Mouse (Mus musculus) MEL (cell line): ENCODE data around the gene Tmtc1. TPM values are rescaled to one million over a fixed set of nuclear protein-coding genes. Genes with fewer than 3 reads are reported as not detected.

Source experiments
- DNase-seq: peaks from one replicate; pipeline ENCODE4 v3.0.0; 2011; ENCODE audit warnings: low read depth, low spot score
- H3K27ac ChIP-seq: 2 replicates; pipeline ENCODE4 v1.5.1; 2012; ENCODE audit warnings: low read depth, mild to moderate bottlenecking, control low read depth, low read length, moderate library complexity; ENCODE audit not compliant: control insufficient read depth
- H3K27me3 ChIP-seq, 2 experiments: fragments of 150-350 bp in 1 of 2; sonication (generic) in 1 of 2; 2 replicates each; pipeline ENCODE4 v1.6.1; 2012; ENCODE audit warnings: low read length in 2 of 2, mild to moderate bottlenecking in 2 of 2, improper control_type of control experiment in 1 of 2, moderate library complexity in 1 of 2; ENCODE audit not compliant: insufficient read depth in 2 of 2, control insufficient read depth in 1 of 2
- H3K36me3 ChIP-seq, 2 experiments: 2 replicates each; pipeline ENCODE4 v1.6.1; 2012 to 2014; ENCODE audit warnings: low read length in 2 of 2, improper control_type of control experiment in 1 of 2, inconsistent platforms in 1 of 2, mild to moderate bottlenecking in 1 of 2; ENCODE audit not compliant: insufficient read depth in 2 of 2, control insufficient read depth in 1 of 2
- H3K4me1 ChIP-seq, 2 experiments: fragments of 150-350 bp in 1 of 2; sonication (generic) in 1 of 2; 2 replicates each; pipeline ENCODE4 v1.6.1; 2012; ENCODE audit warnings: low read length in 2 of 2, improper control_type of control experiment in 1 of 2, mild to moderate bottlenecking in 1 of 2; ENCODE audit not compliant: insufficient read depth in 2 of 2, control insufficient read depth in 1 of 2
- H3K4me3 ChIP-seq, 2 experiments: fragments of 150-350 bp in 1 of 2; sonication (generic) in 1 of 2; 2 replicates each; pipeline ENCODE4 v1.5.1; 2012; ENCODE audit warnings: low read depth in 2 of 2, low read length in 2 of 2, mild to moderate bottlenecking in 2 of 2, moderate library complexity in 2 of 2, control low read depth in 1 of 2, improper control_type of control experiment in 1 of 2; ENCODE audit not compliant: control insufficient read depth in 1 of 2, insufficient read depth in 1 of 2
- H3K79me2 ChIP-seq: 2 replicates; pipeline ENCODE4 v1.6.1; 2012; ENCODE audit warnings: mild to moderate bottlenecking, low read length, moderate library complexity; ENCODE audit not compliant: control insufficient read depth, poor library complexity, insufficient read depth
- H3K9ac ChIP-seq: 2 replicates; pipeline ENCODE4 v1.6.1; 2012; ENCODE audit warnings: low read depth, mild to moderate bottlenecking, control low read depth, low read length, moderate library complexity; ENCODE audit not compliant: control insufficient read depth, poor library complexity, severe bottlenecking
- H3K9me3 ChIP-seq: fragments of 150-350 bp; sonication (generic); replicated peaks from 2 replicates; pipeline ENCODE4 v1.6.1; 2012; ENCODE audit warnings: mild to moderate bottlenecking, low read length, improper control_type of control experiment, moderate library complexity; ENCODE audit not compliant: insufficient read depth
- CHD1 ChIP-seq: IDR thresholded peaks from 2 replicates; pipeline ENCODE4 v1.6.1; 2012; ENCODE audit warnings: low read depth, mild to moderate bottlenecking, inconsistent platforms, low read length, improper control_type of control experiment
- CTCF ChIP-seq, 3 experiments: IDR thresholded peaks in 2 of 3; conservative IDR thresholded peaks in 1 of 3; 2 replicates each; pipeline ENCODE4 v1.5.1; 2011 to 2012; ENCODE audit warnings: low read length in 3 of 3, low read depth in 2 of 3, mild to moderate bottlenecking in 2 of 3, improper control_type of control experiment in 1 of 3, inconsistent platforms in 1 of 3, mixed read lengths in 1 of 3, moderate library complexity in 1 of 3; ENCODE audit not compliant: control insufficient read depth in 1 of 3, insufficient read depth in 1 of 3, poor library complexity in 1 of 3, severe bottlenecking in 1 of 3
- ETS1 ChIP-seq: IDR thresholded peaks from 2 replicates; pipeline ENCODE4 v1.6.1; 2012; ENCODE audit warnings: low read depth, mild to moderate bottlenecking, inconsistent platforms, low read length, improper control_type of control experiment, moderate library complexity
- MAFK ChIP-seq: IDR thresholded peaks from 2 replicates; pipeline ENCODE4 v1.6.1; 2011; ENCODE audit warnings: low read depth, mild to moderate bottlenecking, low read length, improper control_type of control experiment, borderline replicate concordance
- MAX ChIP-seq: IDR thresholded peaks from 2 replicates; pipeline ENCODE4 v1.6.1; 2011; ENCODE audit warnings: low read length, improper control_type of control experiment
- MAZ ChIP-seq: IDR thresholded peaks from 2 replicates; pipeline ENCODE4 v1.6.1; 2012; ENCODE audit warnings: low read depth, mild to moderate bottlenecking, inconsistent platforms, low read length, improper control_type of control experiment
- MYB ChIP-seq: IDR thresholded peaks from 2 replicates; pipeline ENCODE4 v1.6.1; 2011; ENCODE audit warnings: mild to moderate bottlenecking, low read depth, low read length, improper control_type of control experiment
- RAD21 ChIP-seq: IDR thresholded peaks from 2 replicates; pipeline ENCODE4 v1.6.1; 2011; ENCODE audit warnings: mild to moderate bottlenecking, low read depth, low read length, improper control_type of control experiment
- SIN3A ChIP-seq: IDR thresholded peaks from 2 replicates; pipeline ENCODE4 v1.6.1; 2012; ENCODE audit warnings: low read length, improper control_type of control experiment, inconsistent platforms
- SMC3 ChIP-seq: IDR thresholded peaks from 2 replicates; pipeline ENCODE4 v1.6.1; 2011; ENCODE audit warnings: low read depth, low read length, improper control_type of control experiment
- TBP ChIP-seq: IDR thresholded peaks from 2 replicates; pipeline ENCODE4 v1.8.0; 2011; ENCODE audit warnings: low read depth, low read length, improper control_type of control experiment
- TCF12 ChIP-seq: IDR thresholded peaks from 2 replicates; pipeline ENCODE4 v1.6.1; 2014; ENCODE audit warnings: low read depth, mild to moderate bottlenecking, inconsistent platforms, low read length, improper control_type of control experiment, moderate library complexity
- USF1 ChIP-seq: IDR thresholded peaks from 2 replicates; pipeline ENCODE4 v1.6.1; 2014; ENCODE audit warnings: low read depth, mild to moderate bottlenecking, inconsistent platforms, low read length, improper control_type of control experiment, moderate library complexity
- ZC3H11A ChIP-seq: IDR thresholded peaks from 2 replicates; pipeline ENCODE4 v1.6.1; 2012; ENCODE audit warnings: low read depth, mild to moderate bottlenecking, inconsistent platforms, low read length, improper control_type of control experiment
- ZNF384 ChIP-seq: IDR thresholded peaks from 2 replicates; pipeline ENCODE4 v1.6.1; 2012; ENCODE audit warnings: low read depth, mild to moderate bottlenecking, inconsistent platforms, low read length, improper control_type of control experiment
- polyA plus RNA-seq, 2 experiments: library from polyadenylated mRNA; stranded (reverse) in 1 of 2; unstranded in 1 of 2; fragments of >175 nt in 1 of 2; fragments of >200 nt in 1 of 2; gene quantifications; 2 replicates each; pipeline versions ENCODE4 v1.2.1 to v1.2.4; 2012; ENCODE audit warnings: low replicate concordance in 2 of 2, low read depth in 1 of 2; ENCODE audit not compliant: insufficient read length in 2 of 2, insufficient read depth in 1 of 2, missing spikeins in 1 of 2
- total RNA-seq: library from RNA; depleted of rRNA; stranded (reverse); fragments of 300-350 nt; gene quantifications from 2 replicates; pipeline ENCODE4 v1.2.3, GENCODE M21; 2012

Tmtc1 gene
- total and polyA plus RNA-seq, 3 experiments: 0.03 TPM; not detected in 2

GRCm38 (mm10) chr6:148371223-148371622 is 73.0 kb downstream of the Tmtc1 start:
- no peak overlapping the region for H3K4me3 ChIP-seq

DNA sequence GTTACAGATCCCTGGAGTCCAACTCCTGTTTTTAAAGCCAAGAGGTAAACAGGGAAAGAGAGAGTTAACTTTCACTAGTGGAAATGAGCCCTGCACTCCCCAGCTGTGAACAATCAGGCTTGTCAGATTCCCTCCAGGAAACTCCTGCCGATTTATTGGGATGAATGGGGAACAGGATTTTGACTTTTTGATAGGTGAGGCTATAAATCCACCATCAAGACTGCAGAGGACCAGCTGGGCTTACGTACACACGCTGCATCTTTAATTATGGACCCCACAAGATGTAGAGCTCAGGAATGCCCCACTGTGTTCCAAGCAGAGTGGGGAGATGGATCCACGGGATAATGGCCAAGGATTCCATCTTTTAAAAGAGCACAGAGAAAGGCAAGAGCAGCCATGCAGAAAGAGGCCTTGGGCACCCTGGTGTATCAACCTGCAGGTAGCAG is 77.1 kb downstream of the Tmtc1 start:
- Histone ChIP-seq H3K27ac (no peak overlapping the region), H3K79me2 (no peaks in the 10 kb centered on the region), H3K4me1 (no peaks in the 10 kb centered on the region), H3K27me3 (no peaks in the 10 kb centered on the region), H3K36me3 (no peaks in the 10 kb centered on the region), H3K9ac (no peak overlapping the region), H3K4me3 (no peak overlapping the region), H3K9me3 (no peaks in the 10 kb centered on the region)
- no peak for TF ChIP-seq MYB
- TF ChIP-seq SIN3A: no peak
- no peak for TF ChIP-seq ZC3H11A
- DNase-seq: no peak

More at GRCm38 (mm10) chr6:148371223-148371622, 73.0 kb downstream of the Tmtc1 start:
- no peaks in the 10 kb centered on the region for H3K4me1 ChIP-seq
- DNase-seq: peak; percentile 36
- no peak overlapping the region for H3K27ac ChIP-seq
- TF ChIP-seq CTCF (IDR thresholded peaks at IDR 0.05 in 2 of 3, conservative IDR thresholded peaks at IDR 0.05 in 1 of 3; ENCODE audit: control insufficient read depth in 1 of 3, insufficient read depth in 1 of 3, low read depth in 2 of 3, low read length in 3 of 3, poor library complexity in 1 of 3, severe bottlenecking in 1 of 3) (peak in 2 of 3 experiments; percentile 46 to 50; a peak in 4 of 6 replicates), RAD21 (peak; percentile 30), ZNF384 (no peak), SMC3 (peak; percentile 46)
- no peaks in the 10 kb centered on the region for H3K27me3 ChIP-seq
- H3K79me2 ChIP-seq: no peaks in the 10 kb centered on the region
- no peaks in the 10 kb centered on the region for H3K9me3 ChIP-seq
- no peak overlapping the region for H3K9ac ChIP-seq
- H3K36me3 ChIP-seq: no peaks in the 10 kb centered on the region

DNA sequence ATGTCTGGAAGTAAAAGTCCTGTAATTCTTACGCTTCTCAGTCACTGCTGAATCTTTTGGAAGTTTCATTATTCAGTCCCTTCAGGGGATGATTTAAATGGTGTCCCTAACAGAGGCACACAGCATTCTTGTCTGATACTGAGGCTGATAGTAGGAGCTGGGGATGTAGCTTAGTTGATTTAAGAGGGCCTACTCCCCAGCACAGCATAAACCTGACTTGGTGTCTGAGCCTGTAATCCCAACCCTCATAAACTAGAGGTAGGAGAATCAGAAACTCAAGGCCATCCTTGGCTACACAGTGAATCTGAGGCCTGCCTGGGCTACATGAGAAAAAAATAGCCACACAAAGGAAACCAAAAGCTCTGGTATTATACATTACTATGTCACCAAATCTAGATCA is 77.6 kb downstream of the Tmtc1 start:
- no peak overlapping the region for H3K9ac ChIP-seq
- no peaks in the 10 kb centered on the region for H3K79me2 ChIP-seq
- no peaks in the 10 kb centered on the region for H3K36me3 ChIP-seq
- TF ChIP-seq ZC3H11A (no peak), CTCF (IDR thresholded peaks at IDR 0.05 in 2 of 3, conservative IDR thresholded peaks at IDR 0.05 in 1 of 3; ENCODE audit: control insufficient read depth in 1 of 3, insufficient read depth in 1 of 3, low read depth in 2 of 3, low read length in 3 of 3, poor library complexity in 1 of 3, severe bottlenecking in 1 of 3) (no peak), USF1 (no peak), TBP (no peak), MAZ (no peak), MYB (no peak), SMC3 (no peak), CHD1 (no peak), MAX (no peak), TCF12 (no peak), ETS1 (no peak), MAFK (no peak)
- H3K27ac ChIP-seq: no peak overlapping the region
- DNase-seq: no peak
- no peaks in the 10 kb centered on the region for H3K9me3 ChIP-seq
- no peaks in the 10 kb centered on the region for H3K27me3 ChIP-seq
- no peak overlapping the region for H3K4me3 ChIP-seq
- H3K4me1 ChIP-seq: no peaks in the 10 kb centered on the region
